Mouse (Mus musculus) naive thymus-derived CD4-positive, alpha-beta T cell, adult 2 months (primary cell): ENCODE results near the gene Adam15.

Experiments used
- DNase-seq: peaks from one replicate; pipeline ENCODE4 v3.0.0-alpha.2; 2011; ENCODE audit warnings: low read depth

The Adam15 gene

DNA sequence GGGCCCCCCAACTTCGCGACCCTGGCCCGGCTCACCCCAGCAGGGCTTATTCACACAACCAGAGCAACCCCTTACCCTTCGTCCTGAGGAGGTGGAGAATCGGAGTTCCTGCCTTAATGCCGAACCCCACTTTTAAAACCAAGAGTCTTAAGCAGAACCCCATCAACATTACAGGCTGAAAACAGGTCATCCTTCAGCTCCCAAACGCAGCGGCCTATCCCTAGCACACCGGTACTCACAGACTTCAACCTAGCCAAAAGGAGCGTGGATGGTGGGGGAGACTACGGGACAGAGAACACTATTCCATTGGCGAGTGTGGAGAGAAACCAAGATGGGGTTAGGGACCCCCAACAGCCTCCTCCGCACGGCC lies 27.7 kb downstream of the Adam15 start:
- DNase-seq, result peak; percentile 59

DNA sequence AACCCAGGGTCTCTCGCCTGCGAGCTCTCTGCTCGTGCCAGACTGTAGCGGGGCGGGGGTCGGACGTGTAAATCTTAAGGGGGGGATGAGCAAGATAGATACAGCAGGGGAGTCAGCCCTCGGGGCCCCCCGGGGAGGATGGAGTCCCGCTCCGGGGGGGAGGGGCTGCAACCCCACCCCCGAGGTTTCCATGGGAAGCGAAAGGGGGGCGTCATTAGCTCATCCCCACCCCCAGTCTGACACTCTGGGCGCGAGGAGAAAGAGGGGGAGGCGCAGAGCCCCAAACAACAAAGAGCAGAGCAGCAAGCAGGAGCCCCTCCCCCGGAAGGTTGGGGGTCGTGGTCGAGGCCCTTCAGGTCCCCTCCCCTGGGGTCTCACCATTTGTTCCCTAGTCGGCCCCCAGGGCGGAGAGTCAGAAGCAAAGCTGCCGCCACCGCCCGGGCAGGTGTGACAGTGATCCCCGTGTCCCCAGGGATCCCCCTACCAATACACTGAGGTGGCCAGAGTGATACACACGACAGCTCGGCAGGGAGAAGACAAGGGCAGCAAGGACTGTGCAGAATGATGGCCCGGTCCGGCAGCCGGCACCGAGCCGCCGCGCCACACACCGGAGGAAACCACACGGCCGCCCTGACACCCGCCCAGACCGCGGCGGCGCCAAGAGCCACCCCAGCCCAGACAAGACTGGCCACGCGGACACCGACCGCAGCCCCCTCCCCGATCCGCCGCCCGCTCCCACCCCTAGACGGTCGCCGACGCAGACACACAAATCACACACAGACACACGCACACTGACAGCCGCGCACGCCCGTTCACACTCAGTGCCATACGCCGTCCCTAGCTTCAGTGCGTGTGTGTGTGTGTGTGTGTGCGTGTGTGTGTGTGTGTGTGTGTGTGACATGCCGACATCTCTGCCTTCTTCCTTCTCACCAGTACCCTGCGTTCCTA lies 28.3 kb downstream of the Adam15 start:
- DNase-seq, result no peak

DNA sequence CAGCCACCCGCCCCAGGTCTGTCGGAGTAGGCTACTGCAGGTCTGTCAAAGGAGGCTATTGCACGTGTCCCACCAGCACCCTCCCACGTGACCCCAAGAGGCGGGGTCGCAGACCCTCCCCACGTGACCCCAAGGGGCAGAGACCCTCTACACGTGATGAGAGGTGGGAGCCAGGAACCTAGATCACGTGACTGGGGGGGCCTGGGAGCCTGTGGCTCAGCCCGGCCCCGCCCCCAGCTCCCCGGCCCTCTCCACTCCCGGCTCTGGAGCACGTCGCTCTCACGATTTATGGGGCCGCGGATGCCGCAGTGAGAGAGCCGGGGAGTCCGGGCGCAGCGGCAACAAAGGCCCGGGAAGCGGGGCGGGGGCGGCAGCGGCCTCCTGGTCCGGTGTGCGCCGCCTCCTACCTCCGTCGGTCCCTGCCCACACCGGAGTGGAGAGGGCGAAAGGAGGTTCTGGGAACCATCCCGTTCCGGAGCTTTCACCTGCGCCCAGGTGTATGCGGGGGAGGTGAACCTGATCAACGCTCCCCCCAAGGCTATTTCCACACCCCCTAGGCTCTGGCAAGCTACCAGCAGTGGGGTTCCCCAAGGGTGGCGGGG lies 29.1 kb downstream of the Adam15 start:
- DNase-seq, result peak; percentile 53

DNA sequence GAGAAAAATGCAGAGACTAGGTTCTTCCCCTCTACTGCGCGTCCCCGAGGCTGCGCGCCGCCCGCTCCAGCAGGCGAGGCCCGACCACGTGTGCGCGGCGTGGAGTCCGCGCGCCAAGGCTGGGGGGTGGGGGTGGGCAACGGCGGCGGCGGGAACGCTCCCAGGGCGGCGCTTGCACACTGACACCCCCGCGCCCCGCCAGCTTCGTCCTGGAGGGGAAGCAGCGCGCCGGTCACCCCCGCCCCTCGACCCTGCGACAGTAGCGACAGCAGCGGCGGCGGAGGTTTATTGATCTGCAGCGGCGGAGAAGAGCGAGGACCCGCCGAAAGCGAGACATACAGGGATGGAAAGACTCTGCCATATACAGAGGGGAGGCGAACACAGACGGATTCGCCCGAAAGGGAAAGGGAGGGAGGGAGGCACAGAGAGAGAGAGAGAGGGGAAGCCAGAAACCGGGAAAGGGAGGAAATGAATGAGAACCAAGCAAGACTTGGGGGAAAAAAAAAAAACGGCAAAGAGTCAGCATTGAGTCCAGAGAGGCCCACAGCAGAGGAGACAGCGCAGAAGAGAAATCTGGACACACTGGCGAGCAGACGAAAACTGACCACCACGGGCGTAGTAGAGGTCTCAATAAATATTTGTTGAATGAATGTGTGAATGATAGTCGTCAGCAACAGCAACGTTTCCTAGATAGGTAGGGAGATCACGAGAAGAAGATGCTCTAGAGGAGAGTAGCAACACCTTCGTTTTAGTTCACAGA lies 30.0 kb downstream of the Adam15 start:
- peak; percentile 55 for DNase-seq

DNA sequence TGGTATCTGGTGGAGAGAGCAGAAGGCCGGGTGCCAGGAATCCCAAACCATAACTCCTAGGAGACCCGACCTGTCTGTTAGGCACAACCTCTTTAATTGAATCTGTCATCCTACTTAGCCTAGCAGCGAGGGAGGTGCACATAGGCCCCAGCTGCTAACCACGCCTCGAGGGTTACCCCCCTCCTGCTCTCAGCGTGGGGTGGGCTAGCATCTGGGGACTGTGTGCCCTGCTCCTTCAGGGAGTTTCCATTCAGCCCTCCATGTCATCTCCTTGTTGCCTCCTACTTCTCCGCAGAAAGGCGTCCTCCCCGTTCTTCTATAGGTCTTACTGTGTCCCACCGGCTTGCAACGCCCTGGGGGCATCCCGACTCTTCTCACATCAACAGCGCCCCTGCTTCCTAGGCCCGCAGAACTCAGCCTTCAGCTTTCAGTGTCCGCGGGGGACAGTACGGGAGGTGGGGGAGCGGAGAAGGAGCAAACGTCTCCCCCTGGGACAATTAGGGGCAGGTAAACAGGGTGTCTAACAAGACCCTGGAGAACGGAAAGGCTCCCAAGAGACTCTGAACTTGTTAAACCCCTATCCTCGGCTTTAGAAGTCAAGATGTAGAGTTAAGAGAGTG lies 30.7 kb downstream of the Adam15 start:
- no peak for DNase-seq

DNA sequence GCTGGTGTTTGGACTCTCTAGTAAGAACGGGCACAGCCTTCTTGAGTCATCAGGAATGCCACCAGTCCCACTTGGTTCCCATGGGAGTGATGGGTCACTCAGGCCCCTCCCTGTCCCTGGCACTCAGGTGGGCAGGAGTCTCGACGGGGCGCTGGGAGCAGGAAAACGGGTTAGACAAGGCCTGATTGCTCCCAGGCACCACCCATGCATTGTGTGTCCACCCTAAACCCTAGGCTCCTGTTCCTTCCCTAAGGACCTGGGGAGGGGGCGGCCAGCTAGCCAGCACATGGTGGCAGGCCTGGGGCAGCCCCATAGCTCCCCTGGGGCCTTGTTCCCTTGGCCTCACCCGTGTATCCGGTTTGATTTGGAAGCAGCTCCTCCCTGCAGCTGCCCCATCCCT lies 31.5 kb downstream of the Adam15 start:
- DNase-seq, result no peak

DNA sequence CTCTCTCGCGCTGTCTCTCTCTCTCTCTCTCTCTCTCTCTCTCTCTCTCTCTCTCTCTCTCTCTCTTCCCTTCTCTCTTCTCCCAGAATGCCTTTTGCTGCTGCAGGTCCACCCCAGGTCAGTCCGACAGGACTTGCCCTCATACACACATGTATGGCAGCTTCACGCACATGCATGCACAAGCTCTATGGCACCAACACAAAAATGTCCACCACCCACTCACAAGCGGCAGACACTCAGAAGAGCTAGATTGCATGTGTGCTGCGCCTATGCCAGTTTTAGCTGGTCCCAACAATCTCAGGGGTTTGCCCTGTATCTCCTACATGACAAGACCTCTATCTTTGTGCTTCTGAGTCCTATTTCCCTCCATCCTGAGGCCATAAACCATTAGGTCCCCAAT lies 32.5 kb downstream of the Adam15 start:
- peak; percentile 37 for DNase-seq

DNA sequence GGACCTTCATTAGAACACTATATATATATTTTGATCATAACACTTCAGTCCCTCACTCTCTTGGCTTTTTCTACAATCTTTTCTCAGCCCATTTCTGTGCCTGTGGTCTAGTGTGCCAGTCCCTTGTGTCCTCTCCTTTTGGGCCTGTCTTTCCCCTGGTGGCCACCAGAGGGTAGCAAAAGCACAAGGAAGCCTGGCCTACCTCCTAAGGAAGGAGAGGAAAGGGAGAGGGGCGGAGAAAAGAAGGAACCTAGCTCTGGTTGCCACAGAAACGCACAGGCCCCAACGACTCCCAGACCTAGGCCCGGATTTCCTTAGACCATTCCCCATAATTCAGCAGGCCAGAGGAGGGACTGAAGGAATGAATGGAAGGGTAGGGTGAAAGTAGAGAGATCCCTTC lies 33.0 kb downstream of the Adam15 start:
- DNase-seq, result peak; percentile 84

DNA sequence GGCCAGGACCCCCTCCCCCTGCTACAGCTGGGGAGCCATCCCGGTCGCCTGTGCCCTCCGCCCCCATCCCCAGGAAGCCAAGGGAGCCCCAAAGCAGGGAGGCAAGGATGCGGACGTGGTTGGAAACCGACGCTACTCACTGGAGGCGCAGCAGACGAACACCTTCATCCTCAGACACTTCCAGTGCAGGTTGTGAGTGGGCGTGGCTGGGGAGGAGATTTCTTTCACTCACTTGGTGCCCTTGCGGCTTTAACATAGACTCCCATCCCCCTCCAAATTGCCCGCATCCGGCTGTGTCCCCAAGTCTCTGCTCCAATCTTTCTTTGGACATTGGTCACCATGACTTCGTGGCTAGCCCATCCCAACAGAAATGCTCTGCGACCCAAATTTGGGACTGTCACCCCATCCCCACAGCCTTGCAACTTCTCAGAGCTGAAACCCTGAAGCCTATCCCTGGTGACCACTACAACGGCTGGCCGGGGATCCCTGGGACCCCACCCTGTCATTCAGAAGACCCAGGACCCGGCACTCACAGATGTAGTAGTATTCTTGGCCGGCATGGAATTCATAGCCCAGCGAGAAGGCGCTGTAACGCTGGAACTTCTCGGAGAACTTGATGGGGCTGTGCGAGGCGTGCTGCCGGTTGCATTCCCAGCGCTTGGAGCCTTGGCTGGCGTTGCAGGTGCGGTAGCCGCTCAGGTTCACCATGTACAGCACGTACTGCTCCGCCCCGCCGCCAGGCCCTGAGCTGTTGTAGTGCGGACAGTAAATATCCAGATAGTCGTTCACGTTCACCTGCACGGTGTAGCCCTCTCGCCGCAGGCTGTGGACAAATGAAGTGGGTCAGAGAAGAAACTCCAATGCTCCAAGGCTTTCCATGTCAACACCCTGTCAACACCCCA lies 33.6 kb downstream of the Adam15 start:
- DNase-seq, result peak; percentile 64

DNA sequence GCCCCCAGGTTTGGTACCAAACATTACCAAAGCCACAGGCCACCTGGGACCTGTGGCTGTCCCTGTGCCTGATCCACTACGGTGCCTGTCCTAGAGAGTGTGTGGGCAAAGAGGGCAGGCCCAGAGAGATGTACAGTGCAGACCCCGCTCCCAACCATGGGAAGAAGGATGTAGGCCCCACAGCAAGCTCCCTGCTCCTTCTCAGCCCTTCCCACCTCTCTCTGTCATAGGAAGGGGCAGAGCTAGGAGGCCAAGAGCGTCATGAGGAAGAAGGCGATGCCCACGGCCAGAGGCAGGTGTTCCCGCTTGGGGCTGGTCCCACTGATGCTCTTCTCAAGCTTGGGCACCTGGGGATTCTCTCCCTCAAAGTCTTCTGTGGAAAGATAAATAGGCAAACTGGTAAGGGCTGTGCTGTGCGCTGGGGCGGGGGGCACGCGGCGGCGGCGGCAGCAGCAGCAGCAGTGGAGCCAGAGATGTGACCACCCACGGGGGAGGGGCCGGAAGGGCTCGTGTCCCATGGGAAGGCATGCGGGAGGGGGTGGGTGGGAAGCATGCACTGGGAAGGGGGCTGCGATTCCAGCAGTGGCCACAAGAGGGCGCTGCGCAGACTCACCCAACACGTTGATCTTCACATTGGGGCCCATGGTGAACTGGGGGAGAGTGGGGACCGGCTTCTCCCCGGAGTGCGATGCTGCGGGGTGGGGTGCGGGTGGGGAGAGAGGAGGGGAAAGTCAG lies 34.4 kb downstream of the Adam15 start:
- DNase-seq, result peak; percentile 76

DNA sequence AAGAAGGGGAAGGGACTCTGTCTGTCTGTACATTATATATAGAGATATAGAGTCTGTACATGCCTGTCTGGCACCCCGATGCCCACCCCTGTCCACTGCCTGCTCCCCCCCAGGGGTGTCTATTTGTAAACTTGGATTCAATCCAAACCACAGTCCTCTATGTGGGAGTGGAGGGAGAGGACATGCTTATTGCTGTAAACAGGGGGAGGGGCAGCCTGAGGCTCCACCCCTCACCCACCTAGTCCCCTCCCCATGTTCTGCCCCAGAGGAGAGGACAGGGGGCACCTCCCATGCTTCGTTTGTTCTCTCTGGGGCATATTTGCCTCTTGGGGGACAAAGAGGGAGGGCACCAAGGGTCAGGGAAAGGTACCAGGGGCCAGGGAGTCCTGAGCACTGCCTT lies 35.0 kb downstream of the Adam15 start:
- no peak for DNase-seq

DNA sequence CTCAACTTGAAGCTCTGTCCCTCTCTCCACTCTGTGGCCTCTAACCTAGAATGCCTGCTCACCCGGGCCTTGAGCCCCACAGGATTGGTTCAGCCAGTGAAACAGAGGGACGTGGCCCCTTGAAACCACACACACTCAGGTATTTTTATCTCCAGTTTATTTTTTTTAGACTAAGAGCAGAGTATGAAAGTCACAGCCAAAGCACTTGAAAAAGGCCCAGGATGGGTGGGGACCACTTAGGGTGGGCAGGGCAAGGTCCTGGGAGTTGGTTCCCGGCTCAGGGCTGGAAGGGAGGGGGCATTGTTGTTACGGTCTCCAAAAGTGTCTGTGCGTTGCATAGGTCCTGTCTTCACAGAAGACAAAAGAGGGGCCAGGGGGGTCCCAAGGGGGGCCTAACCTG lies 35.5 kb downstream of the Adam15 start:
- no peak for DNase-seq

DNA sequence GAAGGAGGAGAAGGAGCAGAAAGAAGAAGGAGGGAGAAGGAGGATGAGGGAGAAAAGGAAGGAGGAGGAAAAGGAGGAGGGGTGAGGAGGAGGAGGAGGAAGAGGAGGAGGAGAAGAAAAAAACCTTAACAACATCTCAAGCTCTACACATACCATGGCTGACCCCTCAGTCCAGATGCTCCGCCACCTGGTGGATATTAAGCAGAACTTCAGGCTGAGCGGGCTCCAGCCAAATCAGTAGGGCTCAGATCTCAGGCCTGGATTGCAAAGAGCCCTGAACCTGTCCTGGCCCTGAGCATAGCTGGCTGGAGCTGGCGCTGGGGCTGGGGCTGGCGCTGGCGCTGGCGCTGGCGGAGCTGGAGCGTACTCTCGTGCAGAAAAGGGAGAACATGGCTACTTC lies 41.7 kb downstream of the Adam15 start:
- peak; percentile 80 for DNase-seq

DNA sequence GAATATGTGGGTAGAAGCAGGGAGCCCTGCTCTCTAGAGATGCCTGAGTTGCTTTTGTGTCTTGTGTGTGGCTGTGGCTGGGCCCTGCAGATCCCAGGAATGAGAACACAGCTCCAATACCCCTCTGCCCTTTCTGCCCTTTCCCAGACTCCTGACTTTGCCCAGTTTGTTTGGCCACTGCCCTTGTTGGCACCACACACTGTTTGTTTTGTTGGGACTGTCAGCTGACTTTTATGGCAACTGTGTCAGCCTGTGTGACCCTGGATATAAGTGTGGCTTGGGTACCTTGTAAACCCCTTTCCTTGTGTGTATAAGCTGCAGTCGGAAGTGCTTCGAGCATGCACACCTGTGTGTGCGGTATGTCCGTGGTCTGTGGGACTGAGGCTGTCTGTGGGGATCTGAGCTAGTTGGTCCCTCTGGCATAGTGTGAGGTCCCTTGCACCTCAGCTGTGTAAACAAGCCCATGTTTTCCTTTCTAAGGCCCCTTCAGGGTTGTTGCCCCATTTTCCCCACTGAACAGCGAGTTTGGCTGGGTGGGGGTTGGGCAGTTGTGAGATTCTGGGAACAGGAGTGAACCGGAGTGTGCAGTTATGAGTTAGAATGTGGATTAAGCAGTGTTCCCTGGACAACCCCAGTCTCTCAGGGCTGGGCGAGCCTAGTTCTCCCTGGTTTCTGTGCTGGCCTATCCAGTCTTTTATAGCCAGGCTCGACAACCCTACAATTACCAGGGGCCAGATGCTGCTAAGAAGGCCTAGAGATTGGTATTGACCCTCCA lies 44.1 kb downstream of the Adam15 start:
- no peak for DNase-seq

DNA sequence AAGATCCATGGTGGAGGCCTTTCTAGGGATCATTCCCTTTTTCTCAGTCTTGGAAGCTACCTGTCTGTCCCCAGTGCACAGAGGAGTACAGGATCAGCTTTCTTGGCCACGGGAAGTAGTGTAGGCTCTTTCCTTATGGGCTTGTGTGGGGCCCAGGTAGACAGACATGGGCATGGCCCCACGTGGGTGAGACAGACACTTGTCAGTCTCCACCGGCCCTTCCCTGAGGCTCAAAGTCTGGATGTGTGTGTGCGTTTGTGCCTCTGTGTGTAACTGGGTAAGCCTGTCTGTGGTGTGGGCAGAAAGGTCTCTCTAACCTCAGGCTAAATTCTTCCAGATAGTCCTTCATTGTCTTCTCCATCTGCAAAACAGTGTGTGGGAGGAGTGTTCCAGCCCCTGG lies 44.7 kb downstream of the Adam15 start:
- no peak for DNase-seq

DNA sequence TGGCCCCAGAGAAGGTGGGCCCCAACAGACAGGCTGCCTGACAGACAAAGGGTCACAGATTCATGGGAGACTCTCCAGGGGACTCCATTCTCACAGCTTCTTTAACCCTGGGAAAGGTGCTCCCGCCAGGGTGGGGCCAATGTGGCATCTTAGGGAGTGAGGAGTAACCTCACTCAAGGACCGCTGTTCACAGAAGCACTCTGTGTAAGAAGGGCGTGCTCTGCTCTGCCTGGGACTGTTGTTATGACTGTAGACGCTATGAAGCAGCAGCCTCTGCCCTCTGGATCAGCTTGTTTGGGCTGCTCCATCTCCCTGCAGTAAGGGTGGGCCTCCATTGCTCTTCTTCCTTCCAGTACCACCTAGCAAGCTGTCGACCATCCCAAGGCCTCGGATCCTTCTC lies 45.4 kb downstream of the Adam15 start:
- no peak for DNase-seq

DNA sequence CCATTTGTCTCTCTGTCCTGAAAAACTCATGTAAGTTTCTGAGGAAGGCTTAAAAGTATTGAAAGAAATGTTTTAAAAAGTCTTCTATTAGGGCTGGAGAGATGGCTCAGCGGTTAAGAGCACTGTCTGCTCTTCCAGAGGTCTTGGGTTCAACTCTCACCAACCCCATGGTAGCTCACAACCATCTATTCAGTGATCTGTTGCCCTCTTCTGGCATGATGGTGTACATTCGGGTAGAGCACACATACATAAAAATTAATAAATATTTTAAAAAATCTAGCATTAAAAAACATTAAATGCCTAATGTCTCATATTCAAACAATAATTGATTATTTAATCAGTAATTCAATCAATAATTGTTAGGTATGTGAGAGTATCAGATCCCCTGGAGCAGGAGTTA lies 49.3 kb downstream of the Adam15 start:
- no peak for DNase-seq

DNA sequence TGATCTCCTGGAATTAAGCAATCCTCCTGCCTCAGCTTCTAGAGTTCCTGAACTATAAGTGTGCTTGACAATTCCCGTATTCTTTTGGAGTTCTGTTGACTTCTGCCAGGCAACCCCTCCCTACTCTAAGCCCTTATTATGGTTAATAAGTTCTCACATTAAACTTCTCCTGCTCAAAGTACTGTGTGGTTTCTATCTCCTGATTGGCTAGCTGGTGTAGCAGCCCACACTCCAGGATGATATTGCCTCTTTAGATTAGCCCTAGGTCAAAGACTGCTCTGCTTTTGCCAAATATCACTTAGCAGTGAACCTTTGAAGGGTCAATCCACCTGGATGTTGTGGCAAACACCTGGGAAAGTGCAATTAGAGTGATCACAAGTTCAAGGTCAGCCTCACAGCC lies 49.7 kb downstream of the Adam15 start:
- DNase-seq, result no peak

DNA sequence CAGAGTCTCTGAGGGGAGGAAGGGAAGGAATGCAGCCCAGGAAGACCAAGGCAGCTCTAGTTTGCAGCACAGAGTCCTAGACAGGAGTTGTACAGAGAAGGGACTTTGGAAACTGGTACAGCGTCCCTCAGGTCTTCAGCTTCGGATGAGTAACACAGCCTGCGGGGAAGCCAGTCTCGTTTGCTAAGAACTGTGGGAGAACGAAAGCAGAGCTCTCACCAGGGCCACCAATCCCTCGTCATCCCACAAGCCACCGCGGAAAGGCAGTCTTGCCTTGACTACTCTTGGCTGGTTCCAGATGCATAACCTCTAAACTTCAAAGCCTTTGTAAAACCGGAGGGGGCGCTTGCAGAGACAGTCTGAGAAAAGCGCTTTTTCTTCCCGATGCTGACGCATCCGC lies 50.3 kb downstream of the Adam15 start:
- peak; percentile 67 for DNase-seq

DNA sequence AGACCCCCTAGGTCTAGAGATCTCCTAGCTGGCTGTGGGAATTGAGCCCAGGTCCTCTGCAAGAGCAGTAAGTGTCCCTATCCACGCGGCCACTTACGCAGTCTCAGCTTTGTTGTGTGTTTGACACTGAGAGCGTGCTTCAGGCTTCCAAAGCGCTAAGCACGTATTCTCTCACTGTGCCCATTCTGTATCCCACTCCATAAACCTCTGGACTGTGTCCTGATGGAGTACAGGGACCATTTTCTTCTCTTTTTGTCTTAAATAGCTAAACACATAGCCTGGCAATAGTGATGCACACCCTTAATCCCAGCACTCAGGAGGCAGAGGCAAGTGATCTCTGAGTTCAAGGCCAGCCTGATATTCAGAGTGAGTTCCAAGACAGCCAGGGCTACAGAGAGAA lies 50.9 kb downstream of the Adam15 start:
- DNase-seq, result no peak
